ENCODE assay signal across 21 mouse cellular contexts in the genomic region with DNA sequence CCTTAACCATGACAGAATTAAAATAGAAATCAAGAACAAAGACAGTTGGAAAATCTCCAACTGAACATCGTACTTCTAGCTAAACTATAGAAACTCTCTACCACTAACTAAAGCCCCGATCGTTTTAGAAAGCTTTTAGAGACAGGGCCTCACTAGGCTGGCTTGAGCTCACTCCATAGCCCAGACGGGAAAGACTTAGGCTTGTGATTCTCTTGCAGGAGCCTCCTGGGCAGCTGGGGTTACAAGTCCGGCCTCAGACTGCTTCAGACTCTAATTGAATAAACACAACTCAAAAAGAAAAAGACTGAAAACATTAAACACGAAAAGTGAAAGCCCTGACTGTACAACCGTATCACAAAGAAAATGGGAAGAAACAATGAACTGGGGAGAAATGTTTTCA.
"Had no signal": no experiment of that assay in that cellular context is flagged by ENCODE, and none has a peak within 500 bp of the region (broad histone marks: within the 10 kb centered on the region; RNA-seq: fewer than 3 reads in every experiment).

No protein-coding gene starts in this region.

- DNase-seq: kidney, postnatal 25 days; layer of hippocampus, adult 9-11 months; liver; lung, adult 18-20 months; lung, postnatal 14 days; lung, postnatal 4 days; midbrain, embryonic 14.5 days; right cerebral cortex, adult 18-20 months; right cerebral cortex, postnatal 14 days; right cerebral cortex, postnatal 4 days; thymus, adult 2 months; thymus, postnatal 14 days; thymus, postnatal 4 days had no signal

- H3K4me2 ChIP-seq: limb, embryonic 13.5 days; liver, embryonic 12.5 days; liver, embryonic 15.5 days; midbrain, embryonic 11.5 days had no signal

- H3K27ac ChIP-seq: kidney, postnatal 0 days; layer of hippocampus, adult 2 months; limb, embryonic 10.5 days; limb, embryonic 13.5 days; liver, embryonic 12.5 days; liver, embryonic 15.5 days; stomach, postnatal 0 days had no signal

- H3K4me3 ChIP-seq: layer of hippocampus, adult 2 months; limb, embryonic 10.5 days; limb, embryonic 13.5 days; liver, embryonic 12.5 days; liver, embryonic 15.5 days had no signal

- ATAC-seq: liver, embryonic 12.5 days had no signal

- H3K36me3 ChIP-seq: limb, embryonic 10.5 days; limb, embryonic 13.5 days; liver, embryonic 12.5 days; liver, embryonic 15.5 days had no signal

- H3K9me3 ChIP-seq: limb, embryonic 10.5 days; liver, embryonic 15.5 days had no signal

- H3K27me3 ChIP-seq: limb, embryonic 13.5 days; liver, embryonic 12.5 days; liver, embryonic 15.5 days had no signal

- H3K4me1 ChIP-seq: limb, embryonic 10.5 days; limb, embryonic 13.5 days; liver, embryonic 12.5 days; liver, embryonic 15.5 days had no signal

- H3K9ac ChIP-seq: limb, embryonic 13.5 days; liver, embryonic 12.5 days; liver, embryonic 15.5 days had no signal
